Mouse (Mus musculus) left cerebral cortex, adult 18-20 months (tissue): ENCODE results near the gene Map2k2. TPM values are rescaled to one million over a fixed set of nuclear protein-coding genes. Genes with fewer than 3 reads are reported as not detected.

Source experiments
- DNase-seq, 2 experiments: peaks; one replicate each; pipeline ENCODE4 v3.0.0; 2021 to 2022; ENCODE audit warnings: low spot score in 2 of 2, mixed read lengths in 1 of 2
- total RNA-seq, 2 experiments: library from RNA; stranded (reverse); gene quantifications; 2 replicates each; pipeline ENCODE4 v1.2.3; 2021

The Map2k2 gene
- total RNA-seq, 2 experiments from 2014 or later = 133 to 137 TPM

GRCm38 (mm10) chr10:81094931-81095678 lies 10.6 kb upstream of the Map2k2 start:
- DNase-seq = no peak

- peak; percentile 68 to 74 for DNase-seq
Measured at GRCm38 (mm10) chr10:81106113-81106721, 502 bp downstream of the Map2k2 start.

GRCm38 (mm10) chr10:81112946-81113345 lies 7.2 kb downstream of the Map2k2 start:
- no peak for DNase-seq

GRCm38 (mm10) chr10:81119625-81120024 lies 13.9 kb downstream of the Map2k2 start:
- no peak for DNase-seq

DNA sequence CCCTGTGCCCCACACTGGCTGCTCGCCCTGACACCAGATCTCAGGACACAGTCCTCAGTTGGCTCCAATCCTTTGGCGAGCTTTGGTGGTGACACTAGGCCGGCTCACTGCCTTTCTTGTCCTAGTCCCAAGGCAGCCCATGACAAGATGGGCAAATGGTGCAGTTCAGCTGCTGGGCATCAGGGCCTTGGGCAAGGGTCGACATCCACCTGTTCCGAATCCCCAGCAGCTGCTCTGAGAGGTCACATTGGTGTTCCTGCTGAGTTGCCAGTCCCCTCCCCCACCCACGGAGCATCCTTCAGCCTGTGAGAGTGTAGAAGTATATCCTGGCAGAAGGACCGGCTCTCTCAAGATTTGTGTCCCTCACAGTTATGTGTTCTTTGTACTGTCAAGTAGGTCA lies 14.9 kb downstream of the Map2k2 start:
- no peak for DNase-seq

- DNase-seq = no peak
Measured at GRCm38 (mm10) chr10:81122889-81123288, 17.2 kb downstream of the Map2k2 start.

DNA sequence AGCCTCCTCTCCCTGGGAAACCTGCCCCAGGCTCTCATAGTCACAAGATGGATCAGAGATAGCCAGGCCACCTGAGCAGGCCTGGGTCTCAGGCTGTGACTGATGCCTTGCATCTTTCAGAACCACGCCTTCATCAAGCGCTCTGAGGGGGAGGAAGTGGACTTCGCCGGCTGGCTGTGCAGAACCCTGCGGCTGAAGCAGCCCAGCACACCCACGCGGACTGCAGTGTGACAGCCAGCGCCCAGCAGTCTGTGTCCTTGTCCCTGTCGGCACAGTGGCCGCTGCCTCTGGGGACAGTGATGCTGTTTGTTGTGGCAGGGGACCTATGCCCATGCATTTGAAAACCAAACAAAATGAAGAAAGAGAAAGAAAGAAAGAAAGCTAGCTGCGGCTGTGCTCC lies 17.8 kb downstream of the Map2k2 start:
- peak; percentile 50 to 71 for DNase-seq

GRCm38 (mm10) chr10:81134181-81134587 lies 28.5 kb downstream of the Map2k2 start:
- no peak for DNase-seq

- peak; percentile 53 to 60 for DNase-seq
Measured at GRCm38 (mm10) chr10:81134966-81135681, 29.4 kb downstream of the Map2k2 start, which contains the start of gene Zbtb7a. Gene Zbtb7a, plus strand, starts transcription at chr10:81135220.

GRCm38 (mm10) chr10:81135831-81136705 lies 30.4 kb downstream of the Map2k2 start:
- DNase-seq = peak; percentile 60 to 76

DNA sequence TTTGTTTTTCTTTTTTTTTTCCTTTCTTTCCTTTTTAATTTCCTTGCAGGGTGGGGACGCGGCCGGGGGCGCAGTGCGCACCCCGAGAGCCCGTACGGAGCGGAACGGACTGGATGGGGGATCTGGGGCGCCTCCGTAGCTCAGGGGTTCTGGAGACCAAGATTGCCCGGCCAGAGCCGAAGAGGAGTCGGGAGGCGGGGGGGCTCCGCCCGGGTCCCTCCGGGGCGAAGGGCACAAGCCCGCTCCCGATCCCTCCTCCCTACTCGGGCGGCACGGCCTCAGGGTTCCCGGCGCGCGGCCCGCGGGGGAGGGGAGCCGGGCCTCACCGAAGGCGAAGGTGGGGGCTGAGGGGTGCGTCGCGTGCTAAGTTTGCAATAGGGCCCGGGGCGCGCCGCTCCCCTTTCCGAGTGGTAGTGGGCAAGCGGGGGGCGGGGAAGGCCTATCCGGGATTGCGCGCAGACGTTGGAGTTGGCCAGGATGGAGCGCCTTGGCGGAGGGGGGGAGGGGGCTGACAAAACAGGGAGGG lies 31.1 kb downstream of the Map2k2 start:
- DNase-seq = peak; percentile 67 to 74

GRCm38 (mm10) chr10:81137252-81138130 lies 31.8 kb downstream of the Map2k2 start:
- peak; percentile 100 for DNase-seq

- DNase-seq = no peak
Measured at GRCm38 (mm10) chr10:81138131-81138782, 32.5 kb downstream of the Map2k2 start.

DNA sequence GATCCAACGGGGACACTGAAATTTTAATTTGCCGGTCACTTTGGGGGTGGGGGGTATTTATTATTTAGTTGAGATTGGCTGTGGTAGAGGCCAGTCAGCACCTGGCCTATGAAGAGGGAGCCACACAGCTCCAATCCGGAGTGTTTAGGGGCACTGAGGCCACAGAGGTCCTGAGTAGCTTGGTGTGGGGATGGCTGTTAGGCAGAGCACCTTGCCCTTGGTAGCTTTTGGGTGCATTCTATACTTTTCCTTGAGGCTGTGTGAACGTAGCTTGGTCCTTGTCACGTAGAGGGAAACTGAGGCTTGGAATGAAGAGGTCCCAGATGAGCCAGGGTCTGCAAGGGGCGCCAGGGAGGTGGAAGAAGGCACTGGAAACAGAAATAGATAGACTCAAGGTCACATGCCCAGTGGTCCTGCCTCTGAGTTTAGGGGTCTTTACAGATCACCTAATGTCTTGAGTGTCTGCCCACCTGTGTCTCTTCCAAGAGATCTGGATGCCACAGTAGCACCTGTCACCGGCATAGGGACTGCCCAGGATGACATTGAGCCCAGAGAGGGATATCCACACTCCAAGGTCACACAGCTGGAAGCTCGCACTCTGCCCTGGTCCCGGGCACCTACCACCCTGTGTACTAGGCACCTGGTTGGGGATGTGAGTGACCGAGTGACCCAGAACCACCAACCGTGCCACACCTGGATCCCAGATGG lies 33.3 kb downstream of the Map2k2 start:
- no peak for DNase-seq

DNA sequence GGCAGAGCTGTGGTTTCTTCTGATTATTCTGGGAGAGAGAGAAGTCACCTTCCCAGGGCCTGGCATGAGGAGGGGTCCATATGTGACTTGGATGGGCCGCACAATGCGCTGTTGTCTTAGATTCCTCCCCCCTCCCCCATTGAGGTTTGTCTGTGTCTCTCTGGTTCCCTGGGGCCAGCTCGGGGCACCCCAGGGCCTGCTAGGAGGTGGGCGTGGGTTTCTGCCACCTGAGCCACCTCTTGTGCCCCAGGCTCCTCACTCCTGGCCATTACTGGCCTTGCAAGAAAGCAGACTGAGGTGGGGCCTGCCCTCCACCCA lies 33.8 kb downstream of the Map2k2 start:
- no peak for DNase-seq

- no peak for DNase-seq
Measured at GRCm38 (mm10) chr10:81140005-81140404, 34.3 kb downstream of the Map2k2 start.

DNA sequence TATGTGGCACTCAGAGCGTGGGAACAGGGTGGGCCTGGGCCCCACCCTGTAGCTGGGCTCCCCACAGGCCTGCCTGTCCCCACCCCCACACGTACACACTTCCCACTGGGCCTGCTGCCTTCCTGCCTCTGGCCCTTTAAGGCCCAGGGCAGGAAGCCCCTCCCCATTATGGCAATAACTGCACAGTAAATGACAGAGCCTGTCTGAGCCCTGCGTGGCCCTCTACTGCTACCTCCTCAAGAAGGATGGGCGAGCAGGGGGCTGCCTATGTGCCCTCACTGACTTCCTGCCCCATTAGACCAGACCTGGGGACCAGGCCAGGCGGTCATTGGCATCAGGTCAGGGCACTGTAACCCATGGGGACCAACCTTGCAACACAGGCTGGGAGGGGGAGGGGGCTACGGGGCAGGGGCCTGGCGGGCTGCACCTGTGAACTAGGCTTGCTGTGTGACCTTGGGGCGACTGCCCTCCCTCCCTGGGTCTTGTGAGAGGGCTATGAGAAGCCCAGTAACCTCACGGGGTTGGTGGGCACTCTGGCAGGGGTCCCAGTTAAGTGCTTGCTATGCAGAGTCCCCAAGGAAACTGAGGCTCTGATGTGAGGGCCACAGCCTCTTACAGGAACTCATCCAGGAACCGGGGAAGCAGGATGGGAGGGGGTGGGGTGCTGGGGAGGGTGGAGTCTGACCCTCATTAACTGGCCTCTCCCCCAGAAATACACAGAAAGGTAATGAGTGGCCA lies 35.2 kb downstream of the Map2k2 start:
- DNase-seq = no peak
